In genomic region chr9:43284284-43284683, GRCm38 (mm10) we compare ENCODE assay signal across 8 mouse cellular contexts. TPM values are rescaled to one million over a fixed set of nuclear protein-coding genes. Genes with fewer than 3 reads are reported as not detected.
A peak's percentile ranks its signal among the peaks of the same experiment; 100 is the strongest.
DNase-seq lines count a peak whose midpoint lies in the region; ATAC-seq and TF ChIP-seq lines count a peak whose summit lies in the region.

No protein-coding gene starts in this region.

- ATAC-seq in CD4-positive, CD25-positive, alpha-beta regulatory T cell, adult 4 months = no peak
- ATAC-seq in embryonic facial prominence, embryonic 13.5 days (ENCODE audit: insufficient number of reproducible peaks, insufficient read depth, low FRiP score, low TSS enrichment, low read depth) = peak; percentile 86
- ATAC-seq in limb, embryonic 14.5 days (ENCODE audit: low FRiP score, low read depth) = peak; percentile 88

- WGBS in embryonic facial prominence, embryonic 13.5 days = 3% methylated on average over 6 of the region's 6 CpGs
- 2% methylated on average over 6 of the region's 6 CpGs for WGBS in limb, embryonic 14.5 days

- H3K4me3 ChIP-seq in embryonic facial prominence, embryonic 13.5 days = no peak overlapping the region
- no peak overlapping the region for H3K4me3 ChIP-seq in limb, embryonic 14.5 days (replicated peaks; ENCODE audit: low read length)

- H3K27me3 ChIP-seq in embryonic facial prominence, embryonic 13.5 days = 0 out of 2 replicates have a peak, but pooled peaks cover 3% of the 10 kb centered on the region
- no peaks in the 10 kb centered on the region for H3K27me3 ChIP-seq in limb, embryonic 14.5 days (ENCODE audit: control insufficient read depth, insufficient read depth, low read length)

- no peaks in the 10 kb centered on the region for H3K9me3 ChIP-seq in embryonic facial prominence, embryonic 13.5 days
- no peaks in the 10 kb centered on the region for H3K9me3 ChIP-seq in limb, embryonic 14.5 days (ENCODE audit: control insufficient read depth, low read length)

- H3K27ac ChIP-seq in embryonic facial prominence, embryonic 13.5 days = no peak overlapping the region
- H3K27ac ChIP-seq in limb, embryonic 14.5 days (replicated peaks; ENCODE audit: low read depth, low read length) = no peak overlapping the region

- no peak overlapping the region for H3K4me2 ChIP-seq in embryonic facial prominence, embryonic 13.5 days
- H3K4me2 ChIP-seq in limb, embryonic 14.5 days (replicated peaks; ENCODE audit: low read depth, low read length, severe bottlenecking) = no peak overlapping the region

- peaks cover 13% of the 10 kb centered on the region for H3K4me1 ChIP-seq in embryonic facial prominence, embryonic 13.5 days
- H3K4me1 ChIP-seq in limb, embryonic 14.5 days (ENCODE audit: control insufficient read depth, insufficient read depth, low read length) = peaks cover 8% of the 10 kb centered on the region; the same call in 1 of the 2 replicates

- H3K36me3 ChIP-seq in embryonic facial prominence, embryonic 13.5 days = no peaks in the 10 kb centered on the region
- H3K36me3 ChIP-seq in limb, embryonic 14.5 days (ENCODE audit: control insufficient read depth, insufficient read depth, low read length) = no peaks in the 10 kb centered on the region

- TF ChIP-seq POLR2A in limb, embryonic 14.5 days (IDR thresholded peaks at IDR 0.05; ENCODE audit: borderline replicate concordance, extremely low read depth, insufficient read depth, insufficient read length) = no peak

- DNase-seq in CD4-positive, CD25-positive, alpha-beta regulatory T cell, adult 2 months (ENCODE audit: low read depth, low spot score) = peak; percentile 72
- DNase-seq in heart, adult 8-10 months (ENCODE audit: low spot score) = peak; percentile 83
- peak; percentile 81 for DNase-seq in kidney, adult 9 months
- peak; percentile 92 for DNase-seq in limb, embryonic 14.5 days (ENCODE audit: low spot score)
- DNase-seq in monocyte, adult 2 months (ENCODE audit: low read depth in 1 of 2, low spot score in 2 of 2) = peak; percentile 20 to 26
- DNase-seq in spleen, postnatal 36 days (ENCODE audit: low spot score in 2 of 2) = peak; percentile 24 to 30

- H3K9ac ChIP-seq in embryonic facial prominence, embryonic 13.5 days = no peak overlapping the region
- no peak overlapping the region for H3K9ac ChIP-seq in limb, embryonic 14.5 days (ENCODE audit: low read depth, low read length, severe bottlenecking)

RNA-seq across cellular contexts. Expression of gene Trim29, which starts 26.4 kb away (rescaled TPM):
- polyA plus RNA-seq in CD4-positive, CD25-positive, alpha-beta regulatory T cell, adult 4 months (2017; shearing (Covaris generic)) = not detected
- 45.2 and 50.1 TPM in 2 replicates for polyA plus RNA-seq in embryonic facial prominence, embryonic 13.5 days (2015; fragmentation: Nextera tagmentation; extraction: Ambion mirVana)
- not detected for total RNA-seq in heart, adult 8-10 months (2022)
- polyA plus RNA-seq in limb, embryonic 14.5 days (2012; rRNA removed) = 41.5 and 49.4 TPM in 2 replicates
- 68.8 and 77.6 TPM in 2 replicates for polyA plus RNA-seq in limb, embryonic 14.5 days (2014; fragmentation: Nextera tagmentation; extraction: Ambion mirVana)

RNA-seq across cellular contexts. Expression of gene Oaf, which starts 44.6 kb away (rescaled TPM):
- under 1 TPM in 1 of 2 experiments, not detected in 1; 0.12 TPM for polyA plus RNA-seq in CD4-positive, CD25-positive, alpha-beta regulatory T cell, adult 4 months (2017; shearing (Covaris generic))
- 81.8 and 86.1 TPM in 2 replicates for polyA plus RNA-seq in embryonic facial prominence, embryonic 13.5 days (2015; fragmentation: Nextera tagmentation; extraction: Ambion mirVana)
- total RNA-seq in heart, adult 8-10 months (2022) = 10 to 100 TPM in 1 of 4 experiments, 1 to 10 TPM in 3; 8.9 to 10.2 (median 9.0) TPM
- 149 and 154 TPM in 2 replicates for polyA plus RNA-seq in limb, embryonic 14.5 days (2012; rRNA removed)
- 145 and 172 TPM in 2 replicates for polyA plus RNA-seq in limb, embryonic 14.5 days (2014; fragmentation: Nextera tagmentation; extraction: Ambion mirVana)

Comparison
In these comparisons a context has a peak if more than half of its experiments do, and no peak if none do; other contexts are left out.
1. DNase-seq: peak in every context shown above with its lines; median percentile 92 in limb, embryonic 14.5 days; 83 in heart, adult 8-10 months; 81 in kidney, adult 9 months; 72 in CD4-positive, CD25-positive, alpha-beta regulatory T cell, adult 2 months; 27 in spleen, postnatal 36 days; 23 in monocyte, adult 2 months.
2. RNA of gene Trim29, which starts 26.4 kb away (polyA plus RNA-seq): 41.5 to 77.6 TPM in limb, embryonic 14.5 days and 45.2 to 50.1 TPM in embryonic facial prominence, embryonic 13.5 days; not detected in CD4-positive, CD25-positive, alpha-beta regulatory T cell, adult 4 months; every median in the first group is over 10 times any median in the second.
3. RNA of gene Oaf, which starts 44.6 kb away (polyA plus RNA-seq): 145 to 172 TPM in limb, embryonic 14.5 days and 81.8 to 86.1 TPM in embryonic facial prominence, embryonic 13.5 days; 0.12 TPM in CD4-positive, CD25-positive, alpha-beta regulatory T cell, adult 4 months; every median in the first group is over 10 times any median in the second.